Comparison of ENCODE assay signal across 21 mouse cellular contexts in the genomic region with DNA sequence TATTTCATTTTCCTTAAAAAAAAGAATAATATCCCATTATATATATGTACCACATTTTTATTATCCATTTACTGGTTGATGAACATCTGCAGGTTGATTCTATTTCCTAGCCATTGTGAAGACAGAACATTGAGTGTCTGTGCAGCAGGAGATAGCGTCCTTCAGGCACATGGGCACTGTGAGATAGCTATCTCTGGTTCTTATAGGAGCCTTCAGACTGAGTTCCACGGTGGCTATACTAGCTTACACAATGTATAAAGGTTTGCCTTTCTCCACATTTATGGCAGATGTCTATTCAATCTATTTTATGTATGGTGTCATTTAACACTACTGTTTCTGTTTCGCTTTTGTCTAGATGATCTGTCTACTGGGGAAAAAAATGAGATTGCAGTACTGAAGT.
"Had no signal": no experiment of that assay in that cellular context is flagged by ENCODE, and none has a peak within 500 bp of the region (broad histone marks: within the 10 kb centered on the region; RNA-seq: fewer than 3 reads in every experiment).

No protein-coding gene starts in this region.

- H3K9ac ChIP-seq: liver, embryonic 14.5 days; midbrain, embryonic 13.5 days; neural tube, embryonic 13.5 days had no signal

- H3K4me1 ChIP-seq: midbrain, embryonic 10.5 days; neural tube, embryonic 13.5 days had no signal

- H3K27me3 ChIP-seq: midbrain, embryonic 13.5 days; neural tube, embryonic 13.5 days had no signal

- DNase-seq: kidney, adult 2 months; kidney, postnatal 10 days; kidney, postnatal 36 days; layer of hippocampus, postnatal 36 days; lung, adult 2 months; lung, postnatal 14 days; lung, postnatal 4 days; retina, postnatal 1 day; right cerebral cortex, postnatal 25 days; thymus, adult 2 months; thymus, postnatal 14 days; thymus, postnatal 4 days had no signal

- H3K4me3 ChIP-seq: left cerebral cortex, adult 2 months; midbrain, embryonic 10.5 days; midbrain, embryonic 13.5 days; myocyte; neural tube, embryonic 13.5 days had no signal

- H3K4me2 ChIP-seq: midbrain, embryonic 13.5 days; neural tube, embryonic 13.5 days had no signal

- H3K9me3 ChIP-seq: midbrain, embryonic 10.5 days; midbrain, embryonic 13.5 days; neural tube, embryonic 13.5 days had no signal

- ATAC-seq: inflammation-experienced regulatory T-cells, adult 6 months; midbrain, embryonic 13.5 days; midbrain, embryonic 16.5 days had no signal

- H3K27ac ChIP-seq: left cerebral cortex, adult 2 months; liver, embryonic 14.5 days; midbrain, embryonic 10.5 days; midbrain, embryonic 13.5 days; neural tube, embryonic 13.5 days; stomach, postnatal 0 days had no signal
